Mouse (Mus musculus): ENCODE data around the gene Tex2. TPM values are rescaled to one million over a fixed set of nuclear protein-coding genes. Genes with fewer than 3 reads are reported as not detected.

The Tex2 gene
- total RNA-seq, 2 experiments from 2014 or later: 48.2 to 77.8 TPM

GRCm38 (mm10) chr11:106461145-106461932 lies 151.9 kb downstream of the Tex2 start:
- ATAC-seq (replicated peaks; ENCODE audit: poor library complexity): peak; percentile 45; the same call in 1 of the 2 replicates

DNA sequence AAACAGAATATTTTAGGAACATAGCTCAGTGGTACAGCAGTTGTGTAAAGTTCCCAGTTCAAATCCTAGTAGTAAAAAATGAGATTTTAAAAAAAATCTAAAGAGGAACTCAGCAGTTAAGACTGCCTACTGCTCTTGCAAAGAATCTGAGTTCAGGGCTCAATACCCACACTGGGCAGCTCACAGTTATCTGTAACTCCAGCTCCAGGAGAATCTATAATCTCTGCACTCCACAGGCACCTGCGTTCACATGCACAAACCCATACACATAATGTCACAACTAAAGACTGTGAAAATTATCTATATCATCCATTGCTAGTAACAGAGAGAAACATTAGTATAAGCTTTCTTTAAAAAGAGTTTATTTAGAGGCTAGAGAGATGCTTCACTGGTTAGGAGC lies 152.6 kb downstream of the Tex2 start:
- peak; percentile 69 for ATAC-seq (replicated peaks; ENCODE audit: poor library complexity)

- ATAC-seq (replicated peaks; ENCODE audit: poor library complexity): 0 out of 2 replicates have a peak, but pooled peaks have one; percentile 37
Observed at GRCm38 (mm10) chr11:106458540-106458939, 154.7 kb downstream of the Tex2 start.

Other genes with a start within 250 kb of the Tex2 start
- not detected in 2 replicates for gene Prr29, start 248.0 kb downstream of the Tex2 start, total RNA-seq (2015)
- not detected in 2 replicates for gene Prr29, start 248.0 kb downstream of the Tex2 start, total RNA-seq (2017)
- 59.9 and 60.3 TPM in 2 replicates for gene Icam2, start 225.3 kb downstream of the Tex2 start, total RNA-seq (2015)
- 87.1 and 123 TPM in 2 replicates for gene Icam2, start 225.3 kb downstream of the Tex2 start, total RNA-seq (2017)
- gene Ern1, start 125.6 kb downstream of the Tex2 start, total RNA-seq (2015): 54.0 and 58.6 TPM in 2 replicates
- gene Ern1, start 125.6 kb downstream of the Tex2 start, total RNA-seq (2017): 45.6 and 50.2 TPM in 2 replicates
- 55.0 and 57.0 TPM in 2 replicates for gene Pecam1, start 137.2 kb upstream of the Tex2 start, total RNA-seq (2015)
- 38.6 and 43.8 TPM in 2 replicates for gene Pecam1, start 137.2 kb upstream of the Tex2 start, total RNA-seq (2017)
- gene Milr1, start 137.8 kb upstream of the Tex2 start, total RNA-seq (2015): 63.1 and 96.7 TPM in 2 replicates
- 82.0 and 96.2 TPM in 2 replicates for gene Milr1, start 137.8 kb upstream of the Tex2 start, total RNA-seq (2017)
- gene Polg2, start 166.1 kb upstream of the Tex2 start, total RNA-seq (2015): 12.4 and 13.3 TPM in 2 replicates
- gene Polg2, start 166.1 kb upstream of the Tex2 start, total RNA-seq (2017): 7.2 and 13.5 TPM in 2 replicates
- 850 and 903 TPM in 2 replicates for gene Ddx5, start 175.8 kb upstream of the Tex2 start, total RNA-seq (2015)
- gene Ddx5, start 175.8 kb upstream of the Tex2 start, total RNA-seq (2017): 1,040 and 1,207 TPM in 2 replicates
- gene Cep95, start 175.8 kb upstream of the Tex2 start, total RNA-seq (2015): 16.9 and 22.0 TPM in 2 replicates
- 15.6 and 21.3 TPM in 2 replicates for gene Cep95, start 175.8 kb upstream of the Tex2 start, total RNA-seq (2017)

Measured in megakaryocyte progenitor cell, adult 5-6 weeks (primary cell).